Mouse (Mus musculus) myocyte (in vitro differentiated cells): Measurements from ENCODE around the gene Dydc1.

Source experiments
- MAX ChIP-seq: IDR thresholded peaks from one replicate; pipeline ENCODE4 v1.6.1; 2011; ENCODE audit warnings: low read depth, mild to moderate bottlenecking, control low read depth
- POLR2A ChIP-seq: IDR thresholded peaks from one replicate; pipeline ENCODE4 v1.6.1; 2011; ENCODE audit warnings: low read depth, mild to moderate bottlenecking, control low read depth, moderate library complexity; ENCODE audit not compliant: insufficient read length
- USF1 ChIP-seq: IDR thresholded peaks from one replicate; pipeline ENCODE4 v1.6.1; 2011; ENCODE audit warnings: low read depth, mild to moderate bottlenecking, control low read depth, moderate library complexity

DNA sequence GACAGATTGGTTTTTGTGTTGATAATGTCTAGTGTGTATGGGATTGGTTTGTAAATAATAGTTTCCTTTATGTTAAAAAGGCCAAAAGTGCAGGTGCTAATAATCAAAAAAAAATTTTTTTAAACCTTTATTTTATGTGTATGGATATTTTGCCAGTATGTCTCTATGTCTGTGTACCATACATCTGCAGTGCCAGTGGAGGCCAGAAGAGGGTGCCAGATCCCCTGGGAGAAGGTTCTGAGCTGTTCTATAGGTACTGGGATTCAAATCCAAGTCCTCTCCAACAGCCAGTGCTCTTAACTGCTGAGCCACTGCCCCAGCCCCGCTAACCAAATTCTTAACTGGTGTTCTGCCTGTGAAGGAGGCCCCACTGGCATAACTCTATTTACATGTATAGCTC, 14.8 kb downstream of the Dydc1 start:
- no peak for TF ChIP-seq MAX
- no peak for TF ChIP-seq POLR2A
- no peak for TF ChIP-seq USF1
